Mouse (Mus musculus) small intestine, adult 2 months (tissue): ENCODE data around the gene Trappc2l. TPM values are rescaled to one million over a fixed set of nuclear protein-coding genes. Genes with fewer than 3 reads are reported as not detected.

ENCODE experiments used
- H3K27ac ChIP-seq: fragments of 200-500 bp; 2 replicates; pipeline ENCODE4 v1.5.1; 2012; ENCODE audit warnings: low read depth, low read length, control low read depth, inconsistent platforms; ENCODE audit not compliant: insufficient read depth
- H3K27me3 ChIP-seq: fragments of 200-500 bp; 2 replicates; pipeline ENCODE4 v1.6.1; 2012; ENCODE audit warnings: mild to moderate bottlenecking, moderate library complexity, low read length, inconsistent platforms; ENCODE audit not compliant: control insufficient read depth, insufficient read depth
- H3K36me3 ChIP-seq: fragments of 200-500 bp; 2 replicates; pipeline ENCODE4 v1.6.1; 2012; ENCODE audit warnings: mild to moderate bottlenecking, low read length, control low read depth, inconsistent platforms; ENCODE audit not compliant: control insufficient read depth, insufficient read depth
- H3K4me1 ChIP-seq: fragments of 200-500 bp; 2 replicates; pipeline ENCODE4 v1.6.1; 2012; ENCODE audit warnings: low read length, inconsistent platforms, mixed read lengths; ENCODE audit not compliant: control insufficient read depth, insufficient read depth, insufficient read length
- H3K4me3 ChIP-seq: fragments of 200-500 bp; 2 replicates; pipeline ENCODE4 v1.5.1; 2012; ENCODE audit warnings: low read depth, mild to moderate bottlenecking, control low read depth, inconsistent platforms, low read length, moderate library complexity
- CTCF ChIP-seq: fragments of 200-500 bp; IDR thresholded peaks from 2 replicates; pipeline ENCODE4 v1.5.1; 2012; ENCODE audit warnings: low read depth, mild to moderate bottlenecking, control low read depth, inconsistent platforms, low read length, moderate library complexity, mixed read lengths; ENCODE audit not compliant: insufficient replicate concordance, insufficient read length; ENCODE audit errors: extremely low read depth
- POLR2A ChIP-seq: fragments of 200-500 bp; IDR thresholded peaks from 2 replicates; pipeline ENCODE4 v1.6.1; 2012; ENCODE audit warnings: low read depth, mild to moderate bottlenecking, control low read depth, inconsistent platforms, low read length, moderate library complexity
- WGBS: fragments of 180-500 bp; shearing (Covaris S2); methylation state at CpG from one replicate; pipeline ENCODE4 v1.1.7; 2018; 5-methylcytosine and 5-hydroxymethylcytosine counted together
- polyA plus RNA-seq: library from polyadenylated mRNA; depleted of rRNA; stranded (reverse); fragments of >200 nt; gene quantifications from 2 replicates; pipeline ENCODE4 v1.2.3, GENCODE M21; 2012

The Trappc2l gene
- polyA plus RNA-seq, 1 experiment: 161 TPM

DNA sequence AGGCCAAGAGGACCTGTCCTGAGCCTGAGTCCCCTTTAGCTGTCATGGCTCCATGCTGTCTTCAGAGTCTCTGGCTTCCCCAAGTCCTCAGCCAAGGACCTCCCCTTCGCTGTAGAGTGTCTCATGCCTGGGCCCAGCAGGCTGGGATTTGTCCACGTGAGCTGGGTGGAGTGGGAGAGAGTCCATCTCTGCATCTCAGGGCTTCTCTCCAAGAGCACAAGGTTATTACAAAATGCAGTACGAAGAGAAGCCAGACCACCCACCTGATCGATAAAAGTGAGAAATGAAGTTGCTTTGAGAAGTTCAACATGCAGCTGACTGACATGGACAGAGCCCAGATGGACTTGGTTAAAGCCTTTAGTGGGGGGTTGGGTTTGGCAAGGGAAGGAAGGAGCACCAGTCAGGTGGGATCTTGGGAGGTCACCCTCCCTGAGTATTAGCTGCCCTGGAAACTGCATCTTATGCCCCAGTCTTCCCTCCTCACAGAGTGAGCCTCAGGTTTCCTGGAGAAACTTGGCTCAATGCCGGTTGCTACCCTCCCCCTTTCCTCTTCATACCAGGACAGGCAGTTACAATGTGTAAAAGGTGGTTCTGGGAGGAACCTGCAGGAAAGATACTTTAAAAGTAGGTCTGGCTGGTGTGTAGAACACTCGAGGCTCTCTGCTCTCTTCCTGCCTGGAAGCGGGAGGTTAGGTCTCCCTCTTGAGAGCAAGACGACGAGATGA lies 4.9 kb downstream of the Trappc2l start:
- Histone ChIP-seq H3K4me3 (no peak overlapping the region), H3K4me1 (peaks cover 11% of the 10 kb centered on the region; the same call in 1 of the 2 replicates), H3K27ac (no peak overlapping the region), H3K36me3 (peaks cover 2% of the 10 kb centered on the region), H3K27me3 (no peaks in the 10 kb centered on the region)
- no peak for TF ChIP-seq POLR2A
- WGBS: 71% methylated on average over 9 of the region's 9 CpGs

DNA sequence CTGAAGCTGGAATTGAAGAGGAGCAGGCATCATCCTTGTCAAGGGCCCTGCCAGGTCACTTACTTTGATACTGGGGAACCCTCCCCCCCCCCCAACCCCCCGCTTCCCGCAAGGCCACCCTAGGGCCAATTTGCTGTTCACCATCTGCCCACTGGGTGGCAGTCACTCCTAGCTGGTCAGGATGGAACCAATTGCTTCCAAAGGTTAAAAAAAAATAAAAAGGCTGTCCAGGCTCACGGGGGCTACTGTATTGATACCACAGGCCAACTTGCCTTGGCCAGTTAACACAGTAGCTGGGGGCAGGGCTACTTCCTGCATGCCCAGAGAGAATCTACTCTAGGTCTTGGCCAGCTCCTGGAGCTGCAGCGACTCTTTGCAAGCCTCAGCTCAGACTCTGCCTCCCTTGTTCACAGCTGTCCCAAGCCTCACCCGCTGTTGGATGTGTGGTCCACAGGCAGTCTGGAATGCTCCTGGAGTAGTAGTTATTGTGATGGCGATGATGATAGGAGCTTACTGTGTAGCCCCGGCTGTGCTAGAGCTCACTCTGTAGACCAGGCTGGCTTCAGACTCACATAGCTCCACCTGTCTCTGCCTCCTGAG lies 6.6 kb downstream of the Trappc2l start:
- Histone ChIP-seq H3K4me1 (peaks cover 3% of the 10 kb centered on the region; the same call in 1 of the 2 replicates), H3K27ac (no peak overlapping the region), H3K4me3 (no peak overlapping the region), H3K27me3 (no peaks in the 10 kb centered on the region), H3K36me3 (peaks cover 2% of the 10 kb centered on the region)
- TF ChIP-seq CTCF: peak; percentile 59; the same call in 1 of the 2 replicates
- TF ChIP-seq POLR2A: no peak
- WGBS: 34% methylated on average over 5 of the region's 7 CpGs

DNA sequence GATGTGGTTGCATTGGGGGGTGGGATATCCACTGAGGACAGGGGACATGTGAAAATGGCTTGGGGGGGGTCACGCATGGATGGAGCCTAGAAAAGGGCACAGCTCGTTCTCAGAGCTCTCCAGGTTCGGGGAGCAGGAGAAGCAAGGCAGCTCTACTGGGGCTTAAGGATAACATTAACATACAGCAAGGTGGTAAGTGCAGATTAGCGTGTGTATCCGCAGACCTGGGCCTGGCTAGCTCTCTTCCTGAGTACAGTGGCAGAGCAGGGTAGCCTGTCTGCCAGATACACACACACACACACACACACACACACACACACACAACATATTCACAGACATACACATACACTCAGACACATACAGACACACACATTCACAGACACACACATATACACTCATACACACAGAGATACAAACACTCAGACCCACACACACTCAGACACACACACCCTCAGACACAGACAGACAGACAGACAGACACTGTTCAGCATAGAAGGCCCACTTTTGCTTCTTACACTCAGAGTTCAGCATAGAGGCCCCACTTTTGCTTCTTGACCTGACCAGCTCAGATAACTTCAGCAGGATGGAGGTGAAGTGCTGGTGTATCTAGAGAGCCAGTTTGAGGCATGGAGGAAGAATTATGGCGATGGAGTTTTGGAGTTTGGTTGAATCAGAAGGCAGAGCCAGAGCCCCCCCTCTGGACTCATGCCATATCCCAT lies 7.4 kb downstream of the Trappc2l start:
- peaks cover 2% of the 10 kb centered on the region for H3K36me3 ChIP-seq
- no peak overlapping the region for H3K27ac ChIP-seq
- no peaks in the 10 kb centered on the region for H3K27me3 ChIP-seq
- no peak overlapping the region for H3K4me3 ChIP-seq
- 78% methylated on average over 6 of the region's 6 CpGs for WGBS
- TF ChIP-seq CTCF: no peak
- TF ChIP-seq POLR2A: no peak
- H3K4me1 ChIP-seq: no peaks in the 10 kb centered on the region; the same call in 1 of the 2 replicates

DNA sequence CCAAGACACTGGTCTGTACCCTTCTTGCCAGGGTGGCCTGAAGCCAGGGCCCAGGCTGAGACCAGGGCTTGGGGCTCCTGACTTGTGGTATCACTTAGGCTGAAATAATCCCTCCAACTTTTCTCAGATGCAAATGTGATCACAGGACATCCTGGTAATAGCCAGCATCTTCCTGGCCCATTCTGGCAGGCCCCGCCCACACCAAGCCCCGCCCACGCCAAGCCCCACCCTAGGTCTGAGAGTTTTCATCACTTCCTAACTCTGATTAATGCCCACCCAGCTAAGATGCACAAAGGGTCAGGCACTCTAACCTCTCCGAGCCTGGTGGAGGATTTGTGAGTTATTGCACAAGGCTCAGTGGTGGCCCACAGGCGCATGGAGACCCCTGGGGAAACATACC lies 9.0 kb downstream of the Trappc2l start:
- 49% methylated on average over 5 of the region's 5 CpGs for WGBS

DNA sequence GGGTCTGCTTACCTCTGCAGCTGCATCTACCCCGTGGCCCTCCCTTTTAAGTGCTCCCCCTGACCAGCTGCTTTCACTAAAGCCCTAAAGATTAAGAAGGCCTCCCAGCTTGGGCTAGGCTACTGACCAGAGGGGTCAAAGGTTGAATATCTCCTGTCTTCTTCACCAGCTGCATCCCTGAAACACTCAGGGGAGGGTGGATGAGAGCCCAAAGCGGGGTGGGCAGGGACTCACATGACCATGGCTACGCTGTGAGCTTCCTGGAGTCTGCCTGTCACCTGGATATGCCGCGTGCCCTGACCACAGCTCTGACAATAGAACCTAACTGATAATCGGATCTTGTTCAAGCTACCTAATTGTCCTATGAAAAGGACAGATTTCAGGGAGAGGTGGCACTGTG lies 11.3 kb downstream of the Trappc2l start, which contains the start of gene Pabpn1l:
TSS of gene Pabpn1l (minus strand) at position 13 of the 400 bp plus-strand sequence.
- no peak for TF ChIP-seq POLR2A
- no peak for TF ChIP-seq CTCF
- WGBS: 53% methylated on average over 6 of the region's 6 CpGs
- Histone ChIP-seq H3K4me1 (no peaks in the 10 kb centered on the region; the same call in 1 of the 2 replicates), H3K36me3 (no peaks in the 10 kb centered on the region), H3K27ac (no peak within 1 kb of the TSS), H3K27me3 (no peaks in the 10 kb centered on the region), H3K4me3 (no peak within 1 kb of the TSS)

More for the DNA sequence above, 9.0 kb downstream of the Trappc2l start:
- H3K36me3 ChIP-seq: no peaks in the 10 kb centered on the region
- no peaks in the 10 kb centered on the region; the same call in 1 of the 2 replicates for H3K4me1 ChIP-seq
- no peak for TF ChIP-seq CTCF
- no peak for TF ChIP-seq POLR2A
- no peaks in the 10 kb centered on the region for H3K27me3 ChIP-seq
- H3K4me3 ChIP-seq: no peak overlapping the region
- H3K27ac ChIP-seq: no peak overlapping the region

DNA sequence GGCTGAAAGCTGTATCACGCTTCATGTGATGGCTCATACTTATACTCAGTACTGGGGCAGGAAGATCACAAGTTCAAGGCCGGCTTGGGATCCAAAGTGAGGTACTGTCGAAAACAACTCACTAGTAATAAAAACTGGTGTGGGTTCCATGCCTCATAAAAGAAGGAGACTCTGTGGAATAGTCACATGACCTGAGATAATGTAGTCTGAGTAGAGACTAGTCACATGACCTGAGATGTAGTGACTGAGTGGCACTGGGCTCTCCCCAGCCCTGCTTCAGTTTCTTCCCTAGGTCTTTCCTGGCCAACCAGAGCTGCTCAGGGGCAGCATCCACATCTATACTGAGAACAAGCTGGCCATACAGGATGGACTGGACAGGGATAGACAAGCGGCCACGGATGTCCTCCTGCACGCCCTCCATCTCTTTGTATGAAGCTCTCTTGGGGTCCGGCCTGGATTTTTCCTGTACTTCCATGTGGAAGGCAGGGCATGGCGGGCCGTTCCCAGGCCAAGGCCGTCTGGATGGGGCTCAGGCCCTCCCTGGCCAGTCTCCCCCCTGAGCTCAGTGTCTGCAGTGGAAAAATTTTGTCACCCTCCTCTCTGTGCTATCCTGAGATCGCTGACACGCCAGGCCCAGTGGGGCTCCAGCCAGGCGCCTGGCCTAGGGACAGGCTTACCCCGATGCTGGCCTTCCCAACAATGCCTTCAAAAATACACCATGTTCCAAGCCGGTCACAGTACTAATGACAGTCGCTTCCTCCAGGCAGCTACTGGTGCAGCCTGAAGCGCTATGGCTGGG lies 12.6 kb downstream of the Trappc2l start:
- TF ChIP-seq CTCF (no peak), POLR2A (no peak)
- H3K36me3 ChIP-seq: no peaks in the 10 kb centered on the region
- WGBS: 90% methylated on average over 17 of the region's 17 CpGs
- H3K27me3 ChIP-seq: no peaks in the 10 kb centered on the region
- no peaks in the 10 kb centered on the region for H3K4me1 ChIP-seq
- no peak overlapping the region for H3K27ac ChIP-seq
- no peak overlapping the region for H3K4me3 ChIP-seq
